Mouse (Mus musculus) embryonic fibroblast, embryonic 13.5 days (primary cell): ENCODE data around the gene Kcnmb2.

ENCODE experiments used
- CTCF ChIP-seq: IDR thresholded peaks from 2 replicates; pipeline ENCODE4 v1.5.1; 2011; ENCODE audit warnings: mild to moderate bottlenecking, control low read depth, low read length, moderate library complexity, borderline replicate concordance; ENCODE audit not compliant: insufficient read depth
- POLR2A ChIP-seq: IDR thresholded peaks from 2 replicates; pipeline ENCODE4 v1.6.1; 2011; ENCODE audit warnings: low read depth, mild to moderate bottlenecking, control low read depth, low read length, moderate library complexity

DNA sequence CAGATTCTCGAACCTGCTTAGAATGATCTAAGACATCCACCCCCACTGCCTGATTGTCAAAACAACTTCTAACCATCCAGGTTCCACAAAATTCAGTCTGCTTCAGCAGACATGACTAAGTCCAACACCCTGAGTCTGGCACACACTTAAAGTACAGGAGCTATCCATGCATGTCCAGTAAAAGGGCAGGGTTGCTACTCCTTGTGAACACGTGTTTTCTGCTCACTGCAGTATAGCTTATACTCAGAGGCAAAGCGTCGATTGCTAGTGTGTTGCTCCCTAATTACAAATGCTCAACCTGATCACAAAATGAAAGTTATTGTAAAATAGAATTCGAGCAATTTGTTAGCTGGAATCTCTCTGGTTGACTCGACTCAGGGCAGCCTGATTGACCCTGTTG, 278.2 kb downstream of the Kcnmb2 start:
- no peak for TF ChIP-seq POLR2A
- no peak for TF ChIP-seq CTCF
